Mouse (Mus musculus) brown adipose tissue, adult 24 weeks (tissue): ENCODE measurements around the gene Ccl28. TPM values are rescaled to one million over a fixed set of nuclear protein-coding genes. Genes with fewer than 3 reads are reported as not detected.
"Not testable (repeated sequence)": the region's sequence is repeated elsewhere in the genome, so short reads cannot be mapped to it uniquely, and the experiment has no call there.

Experiments
- H3K27ac ChIP-seq: fragments of 200-500 bp; replicated peaks from 2 replicates; pipeline ENCODE4 v1.5.1; 2012; ENCODE audit warnings: low read depth, mild to moderate bottlenecking, low read length
- H3K4me1 ChIP-seq: fragments of 200-500 bp; 2 replicates; pipeline ENCODE4 v1.6.1; 2012; ENCODE audit warnings: low read length, mixed read lengths; ENCODE audit not compliant: control insufficient read depth, insufficient read depth, insufficient read length
- H3K4me3 ChIP-seq: fragments of 200-500 bp; 2 replicates; pipeline ENCODE4 v1.5.1; 2012; ENCODE audit warnings: low read depth, mild to moderate bottlenecking, low read length, moderate library complexity; ENCODE audit not compliant: insufficient read depth
- polyA plus RNA-seq: library from polyadenylated mRNA; stranded (reverse); fragments of >200 nt; gene quantifications from 2 replicates; pipeline ENCODE4 v1.2.4, GENCODE M21; 2012; ENCODE audit not compliant: missing spikeins, insufficient read depth, insufficient read length

The Ccl28 gene
- polyA plus RNA-seq, 1 experiment = 0.63 TPM

- Histone ChIP-seq H3K4me3 (no peak overlapping the region), H3K4me1 (no peaks in the 10 kb centered on the region), H3K27ac (no peak overlapping the region)
These were observed 61.0 kb downstream of the Ccl28 start for GRCm38 (mm10) chr13:119684416-119685177.

- Histone ChIP-seq H3K4me1 (0 out of 2 replicates have a peak, but pooled peaks cover 2% of the 10 kb centered on the region), H3K27ac (no peak overlapping the region), H3K4me3 (peak overlapping the region; percentile 35)
These were observed 66.1 kb downstream of the Ccl28 start for GRCm38 (mm10) chr13:119689709-119690038.

GRCm38 (mm10) chr13:119690039-119690728, 66.6 kb downstream of the Ccl28 start, which contains the start of gene Hmgcs1:
Hmgcs1 (plus strand) TSS chr13:119690379.
- Histone ChIP-seq H3K4me1 (0 out of 2 replicates have a peak, but pooled peaks cover 2% of the 10 kb centered on the region), H3K4me3 (peak within 1 kb of the TSS; percentile 90), H3K27ac (peak within 1 kb of the TSS; percentile 85)

- Histone ChIP-seq H3K27ac (peak overlapping the region; percentile 85), H3K4me1 (0 out of 2 replicates have a peak, but pooled peaks cover 4% of the 10 kb centered on the region), H3K4me3 (peak overlapping the region; percentile 90)
These were observed 67.4 kb downstream of the Ccl28 start for GRCm38 (mm10) chr13:119690876-119691620.

- H3K4me3 ChIP-seq = peak overlapping the region; percentile 43
- H3K27ac ChIP-seq, H3K4me1 ChIP-seq: not testable (repeated sequence)
These were observed 68.3 kb downstream of the Ccl28 start for GRCm38 (mm10) chr13:119691958-119692357.

GRCm38 (mm10) chr13:119695676-119696075, 72.1 kb downstream of the Ccl28 start:
- Histone ChIP-seq H3K27ac (0 out of 2 replicates have a peak overlapping the region, but pooled peaks have one; percentile 59), H3K4me1 (peaks cover 8% of the 10 kb centered on the region), H3K4me3 (peak overlapping the region; percentile 31)

- Histone ChIP-seq H3K4me1 (peaks cover 8% of the 10 kb centered on the region), H3K27ac (no peak overlapping the region; the same call in 1 of the 2 replicates), H3K4me3 (no peak overlapping the region)
These were observed 72.9 kb downstream of the Ccl28 start for GRCm38 (mm10) chr13:119696496-119696895.

GRCm38 (mm10) chr13:119698436-119698835, 74.8 kb downstream of the Ccl28 start:
- H3K4me3 ChIP-seq = no peak overlapping the region
- H3K4me1 ChIP-seq = peaks cover 6% of the 10 kb centered on the region

More at GRCm38 (mm10) chr13:119698436-119698835, 74.8 kb downstream of the Ccl28 start:
- no peak overlapping the region for H3K27ac ChIP-seq

Other genes with a start within 250 kb of the Ccl28 start
- 63.2 and 65.8 TPM in 2 replicates for gene Paip1, start 195.2 kb upstream of the Ccl28 start, polyA plus RNA-seq
- gene 4833420G17Rik, start 161.1 kb upstream of the Ccl28 start, polyA plus RNA-seq = 11.7 and 17.3 TPM in 2 replicates
- gene Tmem267, start 135.8 kb upstream of the Ccl28 start, polyA plus RNA-seq = 9.8 and 20.2 TPM in 2 replicates
- gene 3110070M22Rik, start 135.4 kb upstream of the Ccl28 start, polyA plus RNA-seq = 3.1 TPM in 1 of 2 replicates, not detected in the other
- gene Hmgcs1, start 66.6 kb downstream of the Ccl28 start, polyA plus RNA-seq = 191 and 228 TPM in 2 replicates
- gene Nim1k, start 132.1 kb downstream of the Ccl28 start, polyA plus RNA-seq = 1.7 and 3.0 TPM in 2 replicates
- gene Zfp131, start 167.1 kb downstream of the Ccl28 start, polyA plus RNA-seq = 22.8 and 24.3 TPM in 2 replicates
- not detected in 2 replicates for gene AF067063, start 206.4 kb downstream of the Ccl28 start, polyA plus RNA-seq
- not detected in 2 replicates for gene D13Ertd608e, start 212.2 kb downstream of the Ccl28 start, polyA plus RNA-seq